Mouse (Mus musculus) A20 (cell line): ENCODE results near the gene Gm17087.

Experiments
- DNase-seq: peaks from one replicate; pipeline ENCODE4 v3.0.0-alpha.2; 2011; ENCODE audit warnings: low read depth, low spot score

The Gm17087 gene

GRCm38 (mm10) chr17:8546366-8546765, 20.4 kb downstream of the Gm17087 start:
- no peak for DNase-seq

GRCm38 (mm10) chr17:8541974-8542538, 24.7 kb downstream of the Gm17087 start:
- DNase-seq = no peak

GRCm38 (mm10) chr17:8538102-8538501, 28.6 kb downstream of the Gm17087 start:
- peak; percentile 39 for DNase-seq

GRCm38 (mm10) chr17:8536522-8536921, 30.2 kb downstream of the Gm17087 start:
- no peak for DNase-seq

GRCm38 (mm10) chr17:8533828-8534227, 32.9 kb downstream of the Gm17087 start:
- DNase-seq = peak; percentile 45

GRCm38 (mm10) chr17:8532609-8533008, 34.1 kb downstream of the Gm17087 start:
- no peak for DNase-seq

- no peak for DNase-seq
These were observed 38.1 kb downstream of the Gm17087 start for GRCm38 (mm10) chr17:8528641-8529040.

- no peak for DNase-seq
These were observed 39.9 kb downstream of the Gm17087 start for GRCm38 (mm10) chr17:8526815-8527261.

GRCm38 (mm10) chr17:8525971-8526740, 40.6 kb downstream of the Gm17087 start:
- DNase-seq = no peak

- DNase-seq = no peak
These were observed 41.5 kb downstream of the Gm17087 start, which contains the start of gene Pde10a for GRCm38 (mm10) chr17:8525225-8525721. TSS of gene Pde10a (plus strand) at chr17:8525372.

GRCm38 (mm10) chr17:8524387-8525165, 42.2 kb downstream of the Gm17087 start:
- no peak for DNase-seq

GRCm38 (mm10) chr17:8523986-8524385, 42.8 kb downstream of the Gm17087 start:
- DNase-seq = no peak

- no peak for DNase-seq
These were observed 50.7 kb downstream of the Gm17087 start for GRCm38 (mm10) chr17:8516006-8516405.
